Mouse (Mus musculus) inflammation-experienced regulatory T-cells (primary cell): ENCODE results near the gene Lrrc49. TPM values are rescaled to one million over a fixed set of nuclear protein-coding genes. Genes with fewer than 3 reads are reported as not detected.

ENCODE experiments used
- polyA plus RNA-seq, 2 experiments: library from polyadenylated mRNA; unstranded; fragments of 100-300 nt; shearing (Covaris generic); gene quantifications; one replicate each; pipeline ENCODE4 v1.2.1; 2017

The Lrrc49 gene
- 1 to 10 TPM; 2.5 to 3.8 TPM for polyA plus RNA-seq

GRCm38 (mm10) chr9:60687891-60688324 lies at the start of gene Lrrc49:
Gene Lrrc49 (minus strand): TSS chr9:60688158.

GRCm38 (mm10) chr9:60712771-60713541 lies 25.0 kb upstream of the Lrrc49 start, which contains the start of gene Larp6:
Gene Larp6 (plus strand): TSS chr9:60712989.

GRCm38 (mm10) chr9:60521806-60522264 lies 166.1 kb downstream of the Lrrc49 start, which contains the start of gene Thsd4:
Gene Thsd4 (minus strand): TSS chr9:60522046.

Other genes starting within 250 kb of the Lrrc49 start
- gene Thsd4, start 166.1 kb downstream of the Lrrc49 start, polyA plus RNA-seq: 1 to 10 TPM in 1 of 2 experiments, under 1 TPM in 1; 0.24 to 1.8 TPM
- under 1 TPM in 1 of 2 experiments, not detected in 1; 0.38 TPM for gene Larp6, start 24.8 kb upstream of the Lrrc49 start, polyA plus RNA-seq
- under 1 TPM; 0.55 TPM for gene Uaca, start 106.4 kb upstream of the Lrrc49 start, polyA plus RNA-seq